Mouse (Mus musculus): Measurements from ENCODE around the gene Rela. TPM values are rescaled to one million over a fixed set of nuclear protein-coding genes. Genes with fewer than 3 reads are reported as not detected.

Rela gene
- polyA plus RNA-seq, 1 experiment, result 53.6 TPM

DNA sequence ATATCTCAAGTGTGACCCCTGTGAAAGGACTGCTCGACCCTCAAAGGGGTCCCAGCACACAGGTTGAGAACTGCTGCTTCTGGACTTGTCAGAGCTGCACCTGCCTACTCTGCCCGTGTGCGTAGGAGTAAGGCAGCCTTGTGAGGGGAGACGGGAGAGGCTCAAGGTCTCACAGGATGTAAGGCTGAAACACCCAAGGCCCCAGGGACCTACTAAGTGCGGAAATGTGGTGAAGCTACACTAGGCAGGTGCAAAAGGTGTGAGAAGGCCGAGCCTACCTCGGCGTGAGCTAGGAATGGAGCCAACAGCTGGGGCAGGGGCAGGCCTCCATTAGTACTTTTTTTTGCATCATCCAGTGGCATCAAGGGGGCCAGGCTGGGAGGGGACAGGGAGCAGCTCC lies 25.0 kb downstream of the Rela start:
- peak overlapping the region; percentile 71 for H3K27ac ChIP-seq (ENCODE audit: insufficient read depth, low read length)
- peak overlapping the region; percentile 64 for H3K4me3 ChIP-seq (ENCODE audit: insufficient read depth, low read length)
- no peak for TF ChIP-seq POLR2A (IDR thresholded peaks at IDR 0.05; ENCODE audit: low read depth, low read length)
- TF ChIP-seq CTCF (IDR thresholded peaks at IDR 0.05; ENCODE audit: borderline replicate concordance, insufficient read depth, low read length), result no peak
- H3K4me1 ChIP-seq (ENCODE audit: control insufficient read depth, insufficient read depth, low read length), result peaks cover 11% of the 10 kb centered on the region; the same call in 1 of the 2 replicates

DNA sequence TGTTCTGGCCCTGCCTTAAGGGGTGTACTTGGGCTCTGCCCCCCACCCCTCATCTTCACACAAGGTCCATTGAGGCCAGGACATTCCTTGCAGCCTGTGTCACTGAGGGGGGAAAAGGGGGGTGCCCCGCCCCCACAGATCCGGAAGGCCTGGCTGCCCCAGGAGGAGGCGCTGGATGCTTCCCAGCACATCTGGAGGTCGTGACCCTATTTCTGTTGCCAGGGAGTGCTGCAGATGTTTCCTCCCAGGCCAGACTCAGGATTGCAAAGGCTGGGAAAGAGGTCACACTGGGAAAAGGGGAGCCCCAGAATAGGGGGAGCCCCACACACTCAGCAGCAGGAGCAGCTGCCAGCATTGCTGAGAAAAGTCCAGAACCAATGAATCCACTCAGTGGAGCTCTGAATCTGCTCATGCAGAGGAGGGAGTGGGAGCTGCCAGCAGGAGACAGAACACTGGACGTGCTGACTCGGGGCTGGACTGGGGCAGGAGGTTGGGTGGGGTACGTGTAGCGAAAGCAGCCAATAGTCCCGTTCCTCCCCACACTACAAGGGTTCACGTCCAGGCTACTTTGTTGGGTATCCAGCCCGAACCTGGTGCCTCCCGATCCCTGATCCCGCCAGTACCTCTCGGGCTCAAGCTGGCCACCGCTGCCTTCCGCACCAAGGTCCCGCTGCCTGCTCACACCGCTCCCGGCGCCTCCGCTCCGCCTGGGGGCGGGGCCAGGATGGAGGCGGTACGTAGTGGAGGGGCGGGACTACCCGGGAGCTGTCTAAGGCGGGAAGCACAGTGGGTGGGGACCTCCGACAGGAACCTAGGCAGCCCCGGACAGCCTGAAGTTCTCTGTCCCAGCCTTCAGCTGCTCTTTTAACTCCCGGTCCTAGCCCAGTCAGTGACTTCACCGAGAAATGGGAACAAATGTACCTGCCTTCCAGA lies 26.0 kb downstream of the Rela start, which contains the start of gene Sipa1:
TSS of gene Sipa1 (minus strand) at position 727 of the 933 bp plus-strand sequence.
- peaks cover 11% of the 10 kb centered on the region; the same call in 1 of the 2 replicates for H3K4me1 ChIP-seq (ENCODE audit: control insufficient read depth, insufficient read depth, low read length)
- H3K27ac ChIP-seq (ENCODE audit: insufficient read depth, low read length), result peak within 1 kb of the TSS; percentile 71
- TF ChIP-seq POLR2A (IDR thresholded peaks at IDR 0.05; ENCODE audit: low read depth, low read length) (peak; percentile 98), CTCF (IDR thresholded peaks at IDR 0.05; ENCODE audit: borderline replicate concordance, insufficient read depth, low read length) (no peak)
- peak within 1 kb of the TSS; percentile 64 for H3K4me3 ChIP-seq (ENCODE audit: insufficient read depth, low read length)

DNA sequence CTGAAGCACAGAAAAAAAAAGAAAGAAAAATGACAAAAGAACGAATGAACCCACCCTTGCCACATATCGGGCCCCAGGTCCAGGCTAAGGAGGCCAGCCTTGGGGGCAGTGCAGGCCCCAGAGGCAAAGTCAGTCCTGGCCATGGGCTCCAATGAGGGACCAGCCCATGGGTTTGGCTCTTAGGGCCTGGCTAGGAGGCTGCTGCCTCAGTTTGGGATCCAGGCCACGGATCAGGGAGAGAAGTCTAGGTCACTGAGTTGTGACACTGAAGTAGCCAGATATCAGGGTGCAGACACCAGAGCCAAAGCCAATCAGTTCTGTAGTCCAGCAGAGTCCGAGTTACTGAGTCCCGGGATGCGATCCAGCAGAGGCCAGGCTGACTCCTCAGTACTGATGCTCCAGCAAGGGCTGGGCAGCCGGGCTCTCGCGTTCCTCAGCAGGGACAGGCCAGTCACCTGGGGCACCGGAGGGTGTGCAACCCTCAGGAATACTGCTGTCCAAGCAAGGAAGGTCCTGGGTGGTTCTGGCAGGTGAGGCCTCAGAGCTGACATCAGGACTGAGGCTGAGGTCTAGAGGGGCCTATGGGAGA lies 27.5 kb downstream of the Rela start:
- TF ChIP-seq POLR2A (IDR thresholded peaks at IDR 0.05; ENCODE audit: low read depth, low read length) (no peak), CTCF (IDR thresholded peaks at IDR 0.05; ENCODE audit: borderline replicate concordance, insufficient read depth, low read length) (no peak)
- Histone ChIP-seq H3K4me3 (ENCODE audit: insufficient read depth, low read length) (no peak overlapping the region), H3K4me1 (ENCODE audit: control insufficient read depth, insufficient read depth, low read length) (peaks cover 11% of the 10 kb centered on the region; the same call in 1 of the 2 replicates), H3K27ac (ENCODE audit: insufficient read depth, low read length) (no peak overlapping the region)

DNA sequence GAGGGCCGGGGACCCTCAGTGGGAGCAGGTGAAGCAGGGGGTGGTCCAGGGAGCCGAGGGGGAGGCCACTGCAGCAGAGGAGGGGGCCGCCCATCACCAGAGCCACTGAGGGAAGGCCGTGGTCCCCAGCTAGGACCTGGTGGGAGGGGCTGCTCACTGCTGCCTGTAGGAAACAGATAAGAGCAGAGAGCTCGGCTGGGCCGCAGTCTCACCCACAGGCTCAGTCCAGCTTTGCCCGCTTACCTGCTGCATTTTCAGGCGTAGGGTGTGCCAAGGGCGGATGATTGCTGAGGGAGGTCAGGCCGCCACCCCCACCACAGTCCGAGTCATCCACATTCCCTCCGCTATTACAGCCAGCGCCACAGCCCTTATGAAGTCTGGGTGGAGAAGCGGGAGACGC lies 28.2 kb downstream of the Rela start:
- no peak for TF ChIP-seq CTCF (IDR thresholded peaks at IDR 0.05; ENCODE audit: borderline replicate concordance, insufficient read depth, low read length)
- no peak for TF ChIP-seq POLR2A (IDR thresholded peaks at IDR 0.05; ENCODE audit: low read depth, low read length)
- Histone ChIP-seq H3K4me3 (ENCODE audit: insufficient read depth, low read length) (no peak overlapping the region), H3K27ac (ENCODE audit: insufficient read depth, low read length) (no peak overlapping the region), H3K4me1 (ENCODE audit: control insufficient read depth, insufficient read depth, low read length) (peaks cover 11% of the 10 kb centered on the region; the same call in 1 of the 2 replicates)

DNA sequence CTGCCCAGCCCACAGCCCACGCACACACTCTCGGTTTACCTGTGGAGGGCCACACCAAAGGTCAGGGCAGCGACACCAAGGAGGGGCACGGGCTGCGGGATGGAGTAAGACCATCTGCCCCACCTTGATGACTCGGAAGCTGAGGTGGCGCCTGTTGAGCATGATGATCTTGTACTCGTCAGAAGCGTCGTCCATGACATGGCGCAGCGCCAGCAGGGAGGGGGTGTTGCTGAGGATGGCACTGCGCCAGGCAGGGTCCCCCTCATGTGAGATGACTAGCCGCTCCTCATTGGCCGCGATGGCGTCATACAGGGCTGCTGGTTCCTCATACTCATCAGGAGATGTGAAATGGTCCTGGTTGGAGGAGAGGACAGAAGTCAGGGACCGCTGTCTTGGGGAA lies 29.1 kb downstream of the Rela start:
- H3K4me1 ChIP-seq (ENCODE audit: control insufficient read depth, insufficient read depth, low read length), result peaks cover 9% of the 10 kb centered on the region; the same call in 1 of the 2 replicates
- no peak overlapping the region for H3K4me3 ChIP-seq (ENCODE audit: insufficient read depth, low read length)
- no peak for TF ChIP-seq POLR2A (IDR thresholded peaks at IDR 0.05; ENCODE audit: low read depth, low read length)
- no peak for TF ChIP-seq CTCF (IDR thresholded peaks at IDR 0.05; ENCODE audit: borderline replicate concordance, insufficient read depth, low read length)
- no peak overlapping the region for H3K27ac ChIP-seq (ENCODE audit: insufficient read depth, low read length)

DNA sequence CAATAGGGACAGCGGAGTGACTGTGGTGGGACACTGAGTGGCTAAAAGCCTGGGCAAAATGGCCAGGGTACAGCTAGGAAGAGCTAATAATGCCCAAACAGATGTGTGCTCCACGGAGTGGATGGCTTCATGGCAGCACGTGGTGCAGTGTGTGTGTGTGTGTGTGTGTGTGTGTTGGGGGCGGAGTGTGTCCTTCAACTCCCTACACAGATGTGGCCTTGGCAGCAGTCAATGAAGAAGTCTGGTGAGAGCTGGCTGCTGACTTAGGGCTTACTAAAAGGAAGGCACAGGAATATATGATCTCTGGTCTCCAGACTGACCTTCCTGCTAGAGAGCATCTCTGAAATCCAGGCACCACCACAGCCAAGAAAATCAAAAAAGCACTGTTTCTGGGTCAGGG lies 31.1 kb downstream of the Rela start:
- no peak overlapping the region for H3K4me3 ChIP-seq (ENCODE audit: insufficient read depth, low read length)
- 0 out of 2 replicates have a peak, but pooled peaks cover 2% of the 10 kb centered on the region for H3K4me1 ChIP-seq (ENCODE audit: control insufficient read depth, insufficient read depth, low read length)
- TF ChIP-seq POLR2A (IDR thresholded peaks at IDR 0.05; ENCODE audit: low read depth, low read length) (no peak), CTCF (IDR thresholded peaks at IDR 0.05; ENCODE audit: borderline replicate concordance, insufficient read depth, low read length) (no peak)
- H3K27ac ChIP-seq (ENCODE audit: insufficient read depth, low read length), result no peak overlapping the region

DNA sequence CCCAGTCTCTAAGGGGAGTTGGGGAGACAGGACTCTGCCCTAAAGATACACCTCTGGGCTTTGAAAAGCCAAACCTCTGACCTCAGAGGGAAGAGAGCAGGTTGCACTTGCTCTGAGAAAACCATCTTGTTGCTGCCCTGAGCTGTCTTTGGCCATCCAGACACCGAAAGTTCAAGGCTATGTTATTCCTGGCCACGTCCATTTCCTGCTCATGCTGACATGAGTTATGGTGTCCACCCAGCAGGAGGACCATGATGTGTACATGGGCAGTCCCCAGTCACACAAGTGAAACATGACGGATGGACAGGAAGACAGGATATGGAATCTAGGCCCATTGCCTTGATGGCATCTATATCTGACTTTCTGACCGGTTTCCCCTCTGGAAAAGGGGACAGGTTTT lies 43.1 kb downstream of the Rela start:
- Histone ChIP-seq H3K4me3 (ENCODE audit: insufficient read depth, low read length) (no peak overlapping the region), H3K4me1 (ENCODE audit: control insufficient read depth, insufficient read depth, low read length) (no peaks in the 10 kb centered on the region), H3K27ac (ENCODE audit: insufficient read depth, low read length) (no peak overlapping the region)
- no peak for TF ChIP-seq CTCF (IDR thresholded peaks at IDR 0.05; ENCODE audit: borderline replicate concordance, insufficient read depth, low read length)
- no peak for TF ChIP-seq POLR2A (IDR thresholded peaks at IDR 0.05; ENCODE audit: low read depth, low read length)

DNA sequence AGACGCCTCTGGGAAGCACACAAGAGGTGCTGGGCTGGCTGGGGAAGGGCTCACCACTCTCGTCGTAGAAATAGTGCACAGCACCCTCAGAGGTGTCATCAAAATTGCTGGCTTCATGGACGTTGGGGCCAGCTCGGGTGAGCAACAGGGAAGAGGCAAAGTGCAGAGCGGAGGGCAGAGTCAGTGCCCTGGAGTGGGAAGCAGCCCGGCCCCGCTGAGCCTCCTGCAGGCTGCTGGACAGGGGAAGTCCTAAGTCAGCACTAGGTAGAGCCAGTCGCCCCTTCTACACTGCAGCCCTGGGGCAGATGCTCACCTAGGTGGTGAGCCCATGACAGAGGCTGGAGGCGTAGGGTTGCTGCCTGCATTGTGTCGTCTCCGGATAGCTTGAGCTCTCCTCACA lies 47.0 kb downstream of the Rela start:
- H3K4me1 ChIP-seq (ENCODE audit: control insufficient read depth, insufficient read depth, low read length), result 0 out of 2 replicates have a peak, but pooled peaks cover 5% of the 10 kb centered on the region
- no peak overlapping the region for H3K4me3 ChIP-seq (ENCODE audit: insufficient read depth, low read length)
- no peak overlapping the region for H3K27ac ChIP-seq (ENCODE audit: insufficient read depth, low read length)
- TF ChIP-seq POLR2A (IDR thresholded peaks at IDR 0.05; ENCODE audit: low read depth, low read length) (no peak), CTCF (IDR thresholded peaks at IDR 0.05; ENCODE audit: borderline replicate concordance, insufficient read depth, low read length) (no peak)

DNA sequence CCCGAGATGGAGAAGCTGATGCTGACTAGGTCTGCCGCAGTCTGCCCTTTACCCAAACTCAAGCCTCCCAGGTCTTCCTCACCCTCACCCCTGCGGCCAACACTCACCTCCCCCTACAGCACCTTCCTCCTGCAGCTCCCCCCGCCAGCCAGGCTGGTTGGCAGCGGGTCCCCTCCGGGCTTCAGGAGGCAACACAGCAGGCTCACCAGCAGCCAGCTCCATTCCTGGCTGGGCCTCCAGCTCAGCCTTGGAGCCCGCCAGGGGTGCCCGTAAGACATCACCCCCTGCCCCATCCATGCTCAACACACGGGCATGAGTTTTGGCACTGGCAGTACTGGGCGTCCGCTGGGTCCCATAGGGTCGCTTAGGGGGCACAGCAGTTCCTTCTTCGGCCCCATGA lies 47.7 kb downstream of the Rela start:
- H3K4me3 ChIP-seq (ENCODE audit: insufficient read depth, low read length), result no peak overlapping the region
- 0 out of 2 replicates have a peak, but pooled peaks cover 5% of the 10 kb centered on the region for H3K4me1 ChIP-seq (ENCODE audit: control insufficient read depth, insufficient read depth, low read length)
- TF ChIP-seq POLR2A (IDR thresholded peaks at IDR 0.05; ENCODE audit: low read depth, low read length) (no peak), CTCF (IDR thresholded peaks at IDR 0.05; ENCODE audit: borderline replicate concordance, insufficient read depth, low read length) (no peak)
- no peak overlapping the region for H3K27ac ChIP-seq (ENCODE audit: insufficient read depth, low read length)

Data from embryonic fibroblast, embryonic 13.5 days (primary cell).